Mouse (Mus musculus) kidney, embryonic 16.5 days (tissue): ENCODE data around the gene Wif1. TPM values are rescaled to one million over a fixed set of nuclear protein-coding genes. Genes with fewer than 3 reads are reported as not detected.

Experiments
- ATAC-seq: fragments of 200-750 bp; cut with Nextera tagmentation; 2 replicates; pipeline ENCODE4 v1.8.0; 2017; ENCODE audit warnings: moderate TSS enrichment; ENCODE audit not compliant: low FRiP score, low TSS enrichment
- H3K27ac ChIP-seq: fragments of 300-500 bp; sonication (generic); 2 replicates; pipeline ENCODE4 v1.5.1; 2014; ENCODE audit warnings: low read length
- H3K27me3 ChIP-seq: fragments of 300-500 bp; sonication (generic); 2 replicates; pipeline ENCODE4 v1.6.1; 2014; ENCODE audit warnings: low read length, control low read depth, mixed read lengths; ENCODE audit not compliant: insufficient read depth
- H3K36me3 ChIP-seq: fragments of 300-500 bp; sonication (generic); 2 replicates; pipeline ENCODE4 v1.6.1; 2014; ENCODE audit warnings: low read length, control low read depth, mixed read lengths; ENCODE audit not compliant: insufficient read depth
- H3K4me1 ChIP-seq: fragments of 300-500 bp; sonication (generic); 2 replicates; pipeline ENCODE4 v1.6.1; 2014; ENCODE audit warnings: low read length, control low read depth, mixed read lengths; ENCODE audit not compliant: insufficient read depth
- H3K4me2 ChIP-seq: fragments of 300-500 bp; sonication (generic); replicated peaks from 2 replicates; pipeline ENCODE4 v1.6.1; 2014; ENCODE audit warnings: low read depth, low read length
- H3K4me3 ChIP-seq: fragments of 300-500 bp; sonication (generic); 2 replicates; pipeline ENCODE4 v1.5.1; 2014; ENCODE audit warnings: mild to moderate bottlenecking, low read length
- H3K9ac ChIP-seq: fragments of 300-500 bp; sonication (generic); replicated peaks from 2 replicates; pipeline ENCODE4 v1.6.1; 2014; ENCODE audit warnings: low read length
- H3K9me3 ChIP-seq: fragments of 300-500 bp; sonication (generic); 2 replicates; pipeline ENCODE4 v1.6.1; 2016; ENCODE audit warnings: low read length, control low read depth
- WGBS: fragments of 180-500 bp; shearing (Covaris S2); extraction: QIAGEN DNeasy Blood & Tissue Kit; methylation state at CpG from one replicate; pipeline ENCODE4 v1.1.7; 2014; 5-methylcytosine and 5-hydroxymethylcytosine counted together
- polyA plus RNA-seq: library from polyadenylated mRNA; unstranded; fragments of >200 nt; fragmentation: Nextera tagmentation; extraction: Ambion mirVana; gene quantifications from 2 replicates; pipeline ENCODE4 v1.2.1, GENCODE M21; 2015

The Wif1 gene
- polyA plus RNA-seq, 1 experiment from 2014 or later, result 3.1 TPM

DNA sequence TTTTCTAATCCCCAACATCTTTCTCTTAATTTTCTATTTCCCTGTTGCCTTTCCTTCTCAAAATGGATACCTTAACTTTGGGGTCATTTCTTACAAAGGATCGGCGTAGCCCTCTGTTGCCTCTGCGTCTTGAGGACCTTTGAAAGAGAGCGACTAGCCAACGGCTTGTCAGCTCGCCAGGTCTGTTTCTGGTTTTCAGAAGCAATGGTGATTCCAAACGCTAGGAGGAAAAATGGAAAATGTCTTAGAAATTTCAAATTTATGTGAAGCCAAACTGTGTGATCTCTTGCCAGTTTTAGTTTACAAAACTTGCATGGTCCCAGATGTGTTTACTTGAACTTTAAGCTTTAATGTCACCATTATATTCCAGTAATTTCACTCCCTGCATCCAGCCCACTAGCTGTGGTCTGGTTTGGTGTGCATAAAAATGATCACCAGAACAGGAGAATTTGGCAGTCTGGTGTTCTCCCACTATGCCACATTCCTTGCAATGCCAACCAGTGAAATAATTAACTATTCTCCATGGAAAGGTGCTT is 33.7 kb downstream of the Wif1 start:
- H3K36me3 ChIP-seq, result no peaks in the 10 kb centered on the region
- H3K27ac ChIP-seq, result no peak overlapping the region
- H3K4me2 ChIP-seq, result no peak overlapping the region
- no peak for ATAC-seq
- no peaks in the 10 kb centered on the region for H3K4me1 ChIP-seq
- no peak overlapping the region for H3K4me3 ChIP-seq
- H3K9ac ChIP-seq, result no peak overlapping the region
- 81% methylated on average over 7 of the region's 7 CpGs for WGBS
- H3K27me3 ChIP-seq, result peaks cover 9% of the 10 kb centered on the region
- H3K9me3 ChIP-seq, result no peaks in the 10 kb centered on the region

DNA sequence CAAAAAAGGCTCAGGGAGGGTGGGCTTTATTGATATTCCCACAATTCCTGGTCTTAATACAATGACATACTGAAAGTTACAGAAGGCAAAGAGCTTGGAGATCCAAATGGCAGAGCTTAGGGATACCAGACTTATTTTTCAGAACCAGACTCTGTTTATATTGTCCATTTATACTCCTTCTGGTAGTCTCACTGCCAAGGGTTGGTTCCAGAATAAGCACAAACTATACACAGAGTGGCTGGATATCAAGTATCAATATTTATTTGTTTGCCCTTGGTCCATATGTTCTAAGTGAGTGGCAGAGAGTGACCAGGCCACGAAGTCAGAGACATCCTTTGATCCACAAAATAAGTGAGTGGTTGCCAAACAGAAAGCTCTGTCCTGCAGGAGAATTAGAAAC is 34.2 kb downstream of the Wif1 start:
- no peak overlapping the region for H3K27ac ChIP-seq
- peaks cover 10% of the 10 kb centered on the region for H3K27me3 ChIP-seq
- no peak overlapping the region for H3K4me2 ChIP-seq
- no peak overlapping the region for H3K4me3 ChIP-seq
- no peaks in the 10 kb centered on the region for H3K9me3 ChIP-seq
- H3K4me1 ChIP-seq, result no peaks in the 10 kb centered on the region
- no peak for ATAC-seq
- WGBS, result 53% methylated on average over 1 of the region's 1 CpGs
- H3K36me3 ChIP-seq, result no peaks in the 10 kb centered on the region
- no peak overlapping the region for H3K9ac ChIP-seq

DNA sequence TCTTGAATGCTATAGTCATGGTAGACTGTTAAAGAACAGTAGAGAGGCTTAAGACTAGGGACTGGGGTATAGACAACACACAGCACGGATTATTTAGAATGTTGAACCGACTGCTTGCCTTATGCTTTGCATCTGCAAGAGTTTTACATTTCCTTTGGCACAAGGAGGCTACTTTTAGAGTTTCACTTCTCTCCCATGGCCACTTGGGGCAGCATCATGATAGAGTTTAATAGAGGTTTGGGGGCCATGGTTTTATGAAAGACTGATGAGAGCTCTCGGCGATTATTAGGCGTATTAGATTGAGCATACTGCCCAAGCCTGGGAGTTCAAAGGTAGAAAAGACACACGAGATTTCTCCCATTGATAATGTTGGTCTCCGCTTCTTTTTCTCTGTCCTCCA is 37.0 kb downstream of the Wif1 start:
- no peak overlapping the region for H3K4me2 ChIP-seq
- no peak overlapping the region for H3K9ac ChIP-seq
- no peaks in the 10 kb centered on the region for H3K9me3 ChIP-seq
- 75% methylated on average over 7 of the region's 7 CpGs for WGBS
- ATAC-seq, result no peak
- H3K4me1 ChIP-seq, result no peaks in the 10 kb centered on the region
- H3K36me3 ChIP-seq, result no peaks in the 10 kb centered on the region
- H3K27ac ChIP-seq, result no peak overlapping the region
- no peak overlapping the region for H3K4me3 ChIP-seq
- H3K27me3 ChIP-seq, result peaks cover 10% of the 10 kb centered on the region

DNA sequence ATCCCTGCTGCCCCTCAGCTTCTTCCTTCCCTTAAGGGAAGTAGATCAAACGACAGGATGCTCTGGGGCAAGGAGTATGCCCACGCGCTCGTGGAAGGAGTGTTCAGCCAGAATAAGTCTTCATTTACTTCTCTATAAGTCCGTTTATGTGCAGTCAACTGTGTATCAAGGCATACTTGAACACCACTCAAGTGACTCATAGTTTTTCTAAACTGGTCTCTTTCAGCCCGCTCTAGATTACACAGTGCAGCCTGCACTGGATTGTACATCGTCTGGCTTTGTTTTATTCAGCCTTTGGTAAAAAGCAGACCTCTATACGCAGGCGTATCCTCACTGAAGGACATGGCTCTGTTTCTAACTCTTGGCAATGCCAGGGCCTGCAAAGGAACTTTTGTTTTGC is 46.7 kb downstream of the Wif1 start:
- no peaks in the 10 kb centered on the region for H3K36me3 ChIP-seq
- WGBS, result 67% methylated on average over 9 of the region's 9 CpGs
- H3K4me2 ChIP-seq, result no peak overlapping the region
- H3K27me3 ChIP-seq, result peaks cover 7% of the 10 kb centered on the region; the same call in 1 of the 2 replicates
- no peak overlapping the region for H3K4me3 ChIP-seq
- H3K27ac ChIP-seq, result no peak overlapping the region
- ATAC-seq, result no peak
- no peaks in the 10 kb centered on the region for H3K4me1 ChIP-seq
- H3K9ac ChIP-seq, result no peak overlapping the region
- peaks cover 7% of the 10 kb centered on the region for H3K9me3 ChIP-seq

DNA sequence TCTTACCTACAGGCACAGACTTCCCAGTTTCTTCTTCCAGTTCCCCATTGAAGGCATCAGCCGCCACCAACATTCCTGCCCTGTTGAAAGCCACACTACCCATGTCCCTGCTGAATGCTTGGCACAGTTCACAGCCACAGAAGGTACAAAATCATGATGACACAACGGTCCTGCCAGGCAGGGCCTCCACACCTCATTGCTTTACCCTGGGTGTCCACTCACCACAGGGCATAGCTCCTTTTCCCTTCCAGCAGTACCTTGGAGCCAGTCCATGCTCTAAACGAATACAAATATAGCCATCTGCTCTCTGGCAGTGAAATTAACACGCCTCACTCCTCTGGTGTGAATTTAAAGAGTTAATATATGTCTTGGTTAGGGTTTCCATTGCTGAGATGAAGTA is 49.1 kb downstream of the Wif1 start:
- Histone ChIP-seq H3K27me3 (no peaks in the 10 kb centered on the region), H3K9ac (no peak overlapping the region), H3K36me3 (no peaks in the 10 kb centered on the region), H3K9me3 (no peaks in the 10 kb centered on the region), H3K4me1 (no peaks in the 10 kb centered on the region), H3K4me3 (no peak overlapping the region), H3K4me2 (no peak overlapping the region), H3K27ac (no peak overlapping the region)
- ATAC-seq, result no peak
- WGBS, result 92% methylated on average over 4 of the region's 4 CpGs

DNA sequence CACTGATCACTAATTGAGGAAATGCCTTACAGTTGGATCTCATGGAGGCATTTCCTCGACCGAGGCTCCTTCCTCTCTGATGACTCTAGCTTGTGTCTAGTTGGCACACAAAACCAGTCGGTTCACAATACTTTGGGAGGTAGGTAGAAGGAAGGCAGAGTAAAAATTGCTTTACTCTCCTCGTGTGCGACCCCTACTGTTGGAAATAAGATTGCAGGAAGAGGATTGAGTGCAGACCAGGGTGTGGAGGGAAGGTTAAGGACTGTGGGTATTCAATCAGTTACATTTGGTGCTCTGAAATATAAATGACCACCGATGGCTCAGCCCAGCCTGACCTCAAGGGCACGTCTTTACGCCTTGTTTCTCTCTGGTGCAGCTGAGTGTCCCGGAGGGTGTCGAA is 49.8 kb downstream of the Wif1 start:
- H3K27me3 ChIP-seq, result no peaks in the 10 kb centered on the region
- no peaks in the 10 kb centered on the region for H3K36me3 ChIP-seq
- no peak overlapping the region for H3K4me2 ChIP-seq
- 59% methylated on average over 10 of the region's 10 CpGs for WGBS
- no peaks in the 10 kb centered on the region for H3K9me3 ChIP-seq
- no peak for ATAC-seq
- H3K9ac ChIP-seq, result no peak overlapping the region
- H3K27ac ChIP-seq, result no peak overlapping the region
- H3K4me1 ChIP-seq, result no peaks in the 10 kb centered on the region
- no peak overlapping the region for H3K4me3 ChIP-seq

DNA sequence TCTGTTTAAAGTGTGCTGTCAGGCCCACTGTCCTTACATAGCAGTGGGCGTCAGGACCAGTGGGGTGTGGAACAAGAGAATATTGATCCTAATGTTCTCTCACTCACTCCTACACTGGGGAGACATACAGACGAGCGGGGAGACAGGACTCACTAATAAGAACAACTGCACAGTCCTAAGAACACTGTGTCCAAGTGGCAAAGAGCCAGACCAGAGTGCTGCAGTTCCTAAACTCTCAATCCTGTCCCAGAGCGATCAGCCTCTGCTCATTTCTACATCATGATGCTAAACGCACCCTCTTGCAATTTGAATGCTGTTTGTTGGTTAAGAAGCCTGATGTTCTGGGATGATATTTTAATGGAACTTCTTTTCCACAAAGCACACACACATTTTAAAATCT is 54.9 kb downstream of the Wif1 start:
- WGBS, result 61% methylated on average over 5 of the region's 5 CpGs
- no peak overlapping the region for H3K4me2 ChIP-seq
- no peaks in the 10 kb centered on the region for H3K27me3 ChIP-seq
- ATAC-seq, result no peak
- H3K4me1 ChIP-seq, result peaks cover 8% of the 10 kb centered on the region
- no peak overlapping the region for H3K4me3 ChIP-seq
- H3K27ac ChIP-seq, result no peak overlapping the region
- H3K9ac ChIP-seq, result no peak overlapping the region
- H3K36me3 ChIP-seq, result no peaks in the 10 kb centered on the region
- no peaks in the 10 kb centered on the region for H3K9me3 ChIP-seq

DNA sequence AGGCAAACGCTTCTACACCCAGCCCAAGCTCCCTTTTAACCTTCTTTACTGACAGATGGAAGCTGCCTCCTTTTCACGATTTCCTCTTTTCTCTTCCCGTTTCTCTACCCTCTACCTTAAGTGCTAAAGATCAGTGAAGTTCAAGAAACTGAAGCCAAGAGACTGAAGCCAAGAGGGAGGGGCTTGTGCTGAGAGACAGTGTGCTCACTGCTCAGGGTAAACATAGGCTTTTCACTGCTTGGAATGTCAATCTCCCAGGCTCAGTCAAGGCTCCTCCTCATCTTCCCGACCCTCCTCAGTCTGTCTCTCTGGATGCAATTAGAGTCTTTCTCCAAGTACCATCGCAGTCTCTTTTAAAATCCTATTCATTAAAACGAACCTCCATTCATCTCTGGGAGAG is 55.6 kb downstream of the Wif1 start:
- Histone ChIP-seq H3K9ac (0 out of 2 replicates have a peak overlapping the region, but pooled peaks have one; percentile 20), H3K4me2 (peak overlapping the region; percentile 44), H3K9me3 (no peaks in the 10 kb centered on the region), H3K4me3 (peak overlapping the region; percentile 16; the same call in 1 of the 2 replicates), H3K4me1 (peaks cover 8% of the 10 kb centered on the region), H3K27ac (no peak overlapping the region), H3K27me3 (no peaks in the 10 kb centered on the region), H3K36me3 (no peaks in the 10 kb centered on the region)
- ATAC-seq, result peak; percentile 61; the same call in 1 of the 2 replicates
- WGBS, result 5% methylated on average over 6 of the region's 6 CpGs

DNA sequence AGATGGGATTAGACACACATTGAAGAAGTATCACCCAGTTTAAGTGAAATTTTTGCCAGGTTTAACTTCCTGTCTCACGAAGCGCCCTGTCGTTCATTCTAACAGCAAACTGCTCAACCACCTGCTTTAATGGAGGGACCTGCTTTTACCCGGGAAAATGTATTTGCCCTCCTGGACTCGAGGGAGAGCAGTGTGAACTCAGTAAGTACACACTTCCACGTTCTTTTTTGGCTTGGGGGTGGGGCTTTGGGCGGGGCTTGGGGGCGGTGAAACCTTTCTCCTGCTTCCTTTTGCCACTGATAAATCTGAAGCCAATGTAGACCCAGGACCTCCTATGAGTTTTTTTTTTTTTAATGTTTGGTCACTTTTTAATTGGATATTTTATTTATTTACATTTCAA is 56.2 kb downstream of the Wif1 start:
- no peaks in the 10 kb centered on the region for H3K36me3 ChIP-seq
- no peak overlapping the region for H3K9ac ChIP-seq
- peaks cover 8% of the 10 kb centered on the region for H3K4me1 ChIP-seq
- H3K27me3 ChIP-seq, result no peaks in the 10 kb centered on the region
- 25% methylated on average over 8 of the region's 8 CpGs for WGBS
- H3K9me3 ChIP-seq, result no peaks in the 10 kb centered on the region
- ATAC-seq, result no peak
- peak overlapping the region; percentile 44 for H3K4me2 ChIP-seq
- H3K4me3 ChIP-seq, result no peak overlapping the region
- no peak overlapping the region for H3K27ac ChIP-seq

DNA sequence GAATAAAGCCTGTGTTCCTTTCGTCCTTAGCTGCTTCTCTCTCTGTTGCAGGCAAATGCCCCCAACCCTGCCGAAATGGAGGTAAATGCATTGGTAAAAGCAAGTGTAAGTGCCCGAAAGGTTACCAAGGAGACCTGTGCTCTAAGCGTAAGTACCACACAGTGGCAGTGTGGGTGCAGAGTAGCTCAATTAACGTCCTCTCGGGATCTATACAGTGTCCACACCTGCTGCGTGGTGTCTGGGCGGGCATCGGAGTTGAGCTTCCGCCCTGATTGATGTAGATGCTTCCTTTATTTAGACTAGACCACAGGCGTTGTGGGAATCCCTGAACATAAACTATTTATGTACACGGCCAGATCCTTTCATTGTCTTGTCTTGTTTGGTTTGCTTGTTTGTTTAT is 62.2 kb downstream of the Wif1 start:
- Histone ChIP-seq H3K4me1 (no peaks in the 10 kb centered on the region; the same call in 1 of the 2 replicates), H3K9ac (no peak overlapping the region), H3K27me3 (peaks cover 8% of the 10 kb centered on the region), H3K36me3 (no peaks in the 10 kb centered on the region), H3K4me2 (no peak overlapping the region), H3K4me3 (no peak overlapping the region), H3K9me3 (no peaks in the 10 kb centered on the region), H3K27ac (no peak overlapping the region)
- ATAC-seq, result no peak
- WGBS, result 70% methylated on average over 12 of the region's 12 CpGs
